Mouse (Mus musculus): Measurements from ENCODE around the gene Itprip. TPM values are rescaled to one million over a fixed set of nuclear protein-coding genes. Genes with fewer than 3 reads are reported as not detected.

Itprip gene
- total RNA-seq, 2 experiments from 2014 or later = 17.9 to 25.1 TPM

GRCm38 (mm10) chr19:47885886-47886285 lies 33.2 kb downstream of the Itprip start:
- DNase-seq = no peak

GRCm38 (mm10) chr19:47885191-47885743 lies 33.8 kb downstream of the Itprip start:
- DNase-seq = no peak

- no peak for DNase-seq
Observed at GRCm38 (mm10) chr19:47884296-47885085, 34.6 kb downstream of the Itprip start.

- no peak for DNase-seq
Observed at GRCm38 (mm10) chr19:47882882-47883254, 36.2 kb downstream of the Itprip start.

GRCm38 (mm10) chr19:47882151-47882881 lies 36.8 kb downstream of the Itprip start:
- peak; percentile 81 to 90 for DNase-seq

- no peak for DNase-seq
Observed at GRCm38 (mm10) chr19:47881538-47881937, 37.6 kb downstream of the Itprip start.

GRCm38 (mm10) chr19:47876252-47876651 lies 42.8 kb downstream of the Itprip start:
- no peak for DNase-seq

- no peak for DNase-seq
Observed at GRCm38 (mm10) chr19:47871515-47871914, 47.6 kb downstream of the Itprip start.

GRCm38 (mm10) chr19:47870102-47870666 lies 48.9 kb downstream of the Itprip start:
- no peak for DNase-seq

- no peak for DNase-seq
Observed at GRCm38 (mm10) chr19:47869516-47869915, 49.6 kb downstream of the Itprip start.

- no peak for DNase-seq
Observed at GRCm38 (mm10) chr19:47868951-47869350, 50.1 kb downstream of the Itprip start.

GRCm38 (mm10) chr19:47867628-47868175 lies 51.4 kb downstream of the Itprip start:
- DNase-seq = no peak

- DNase-seq = peak; percentile 96 to 97
Observed at GRCm38 (mm10) chr19:47865353-47865947, 53.6 kb downstream of the Itprip start, which contains the start of gene Gsto2. TSS of gene Gsto2 (plus strand) at chr19:47865534.

- no peak for DNase-seq
Observed at GRCm38 (mm10) chr19:47864721-47865120, 54.4 kb downstream of the Itprip start.

- no peak for DNase-seq
Observed at GRCm38 (mm10) chr19:47864051-47864450, 55.0 kb downstream of the Itprip start.

- no peak for DNase-seq
Observed at GRCm38 (mm10) chr19:47862581-47862980, 56.5 kb downstream of the Itprip start.

GRCm38 (mm10) chr19:47859180-47859579 lies 59.9 kb downstream of the Itprip start:
- no peak for DNase-seq

GRCm38 (mm10) chr19:47857957-47858942 lies 60.8 kb downstream of the Itprip start:
- DNase-seq = no peak

- peak; percentile 96 for DNase-seq
Observed at GRCm38 (mm10) chr19:47854796-47855783, 64.0 kb downstream of the Itprip start, which contains the start of gene Gsto1. TSS of gene Gsto1 (plus strand) at chr19:47854970.

Data from adrenal gland, postnatal 36 days (tissue).